Mouse (Mus musculus) embryo, embryonic 11 days (tissue): ENCODE measurements around the gene Mrpl23.

Experiments
- DNase-seq: peaks from one replicate; pipeline ENCODE4 v3.0.0-alpha.2; 2015

Gene Mrpl23

DNA sequence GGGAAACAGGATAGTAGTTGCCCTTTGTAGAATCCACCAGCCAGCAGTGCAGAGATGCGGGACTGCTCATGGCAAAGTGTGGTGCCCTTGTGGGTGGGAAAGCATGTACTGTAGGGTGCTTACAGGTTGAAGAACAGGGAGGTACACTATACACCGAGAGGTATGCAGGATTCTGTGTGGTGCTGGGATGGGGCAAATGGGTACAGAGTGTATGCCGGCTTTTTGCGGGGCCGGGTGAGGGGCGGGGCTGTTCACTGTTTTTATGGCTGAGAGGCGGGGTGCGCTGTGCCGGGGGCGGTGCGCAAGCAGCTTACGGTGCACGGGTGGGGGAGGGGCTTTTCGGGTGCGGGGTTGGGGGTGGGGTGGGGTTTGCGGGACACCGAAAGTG lies at the start of gene Mrpl23:
Gene Mrpl23 (plus strand): TSS at position 16 of the 388 bp plus-strand sequence.
- no peak for DNase-seq

GRCm38 (mm10) chr7:142483136-142483535 lies 49.4 kb upstream of the Mrpl23 start:
- peak; percentile 70 for DNase-seq

- no peak for DNase-seq
Measured at GRCm38 (mm10) chr7:142484780-142485179, 47.7 kb upstream of the Mrpl23 start.

GRCm38 (mm10) chr7:142486751-142487162 lies 45.7 kb upstream of the Mrpl23 start:
- no peak for DNase-seq

DNA sequence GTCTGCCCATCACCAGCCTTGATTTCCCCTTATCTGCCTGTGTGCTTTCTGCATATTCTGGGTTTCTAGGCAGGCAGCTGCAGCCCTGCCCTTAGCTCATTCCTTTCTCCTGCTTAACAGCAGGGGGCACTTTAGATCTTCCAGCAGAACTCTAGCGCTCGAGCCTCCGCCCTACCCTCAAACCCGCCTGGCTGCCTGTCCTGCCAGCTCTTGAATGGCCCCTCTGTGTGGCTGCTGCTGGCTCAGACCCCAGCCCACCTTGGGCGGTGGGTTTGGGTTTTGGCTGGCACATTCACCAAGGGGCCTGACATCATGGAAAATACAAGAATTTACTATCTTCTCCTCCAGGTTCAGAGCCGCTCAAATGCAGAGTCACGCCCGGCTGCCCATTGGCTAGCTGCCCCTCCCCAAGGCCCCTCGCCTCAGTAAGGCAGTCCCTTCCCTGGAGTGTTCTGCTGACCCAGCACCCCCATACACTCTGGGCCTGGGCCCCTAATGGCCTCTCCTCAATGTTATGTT lies 45.1 kb upstream of the Mrpl23 start:
- peak; percentile 91 for DNase-seq

DNA sequence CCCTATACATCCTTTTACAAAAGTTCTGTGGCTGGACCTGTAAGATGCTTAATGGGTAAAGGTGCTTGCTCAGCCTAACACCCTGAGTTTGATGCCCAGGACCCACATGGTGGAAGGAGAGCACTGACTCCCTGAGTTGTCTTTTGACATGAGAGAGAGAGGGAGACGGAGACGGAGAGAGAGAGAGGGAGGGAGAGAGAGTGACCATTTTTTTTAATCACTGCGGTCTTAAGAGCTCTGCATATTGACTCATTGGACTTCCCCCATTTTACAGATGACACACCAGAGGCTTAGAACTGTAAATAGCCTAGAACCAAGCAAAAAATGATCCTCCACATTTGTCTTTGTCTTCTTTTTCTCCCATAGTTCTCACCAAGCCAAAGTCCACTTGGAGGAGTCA lies 44.4 kb upstream of the Mrpl23 start:
- no peak for DNase-seq

DNA sequence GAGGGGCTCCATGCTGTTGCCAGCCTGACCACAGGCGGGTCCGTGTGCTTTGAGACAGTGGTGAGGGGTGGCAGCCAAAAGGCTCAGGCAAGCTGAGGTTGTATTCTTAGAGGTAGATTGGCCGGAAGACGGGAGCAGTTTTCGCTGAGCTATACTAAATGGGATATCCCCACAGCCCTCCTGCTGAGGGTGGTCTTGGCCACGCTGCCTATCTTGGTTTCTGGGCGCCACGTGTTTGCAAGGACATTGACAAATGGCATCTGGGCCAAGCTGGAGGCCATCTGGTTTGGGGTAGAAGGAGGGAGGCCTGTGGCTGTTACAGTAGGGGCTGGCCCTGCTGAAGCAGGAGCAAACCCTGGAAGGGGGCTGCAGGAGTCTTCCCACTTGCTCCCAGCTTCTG lies 39.0 kb upstream of the Mrpl23 start:
- peak; percentile 67 for DNase-seq

DNA sequence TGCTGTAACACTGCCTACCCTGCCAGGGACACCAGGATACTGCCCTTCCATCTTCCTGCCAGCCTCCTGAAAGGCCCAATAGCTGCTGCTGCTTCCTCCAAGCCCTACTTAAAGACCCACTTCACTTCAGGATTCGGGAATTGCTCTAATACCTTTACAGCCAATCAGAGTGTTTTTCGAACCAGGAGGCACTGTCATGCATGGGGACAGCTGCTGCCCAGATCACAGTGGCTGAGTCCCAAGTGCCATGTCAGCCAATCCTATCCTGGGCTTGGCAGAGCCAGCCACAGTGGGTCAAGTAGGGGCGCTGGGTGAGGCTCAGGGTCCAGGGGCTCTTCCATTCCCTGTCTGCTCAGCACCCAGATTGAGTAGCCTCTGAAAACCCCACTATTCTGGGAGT lies 36.3 kb upstream of the Mrpl23 start:
- DNase-seq, result no peak

- no peak for DNase-seq
Measured at GRCm38 (mm10) chr7:142496800-142497199, 35.7 kb upstream of the Mrpl23 start.

DNA sequence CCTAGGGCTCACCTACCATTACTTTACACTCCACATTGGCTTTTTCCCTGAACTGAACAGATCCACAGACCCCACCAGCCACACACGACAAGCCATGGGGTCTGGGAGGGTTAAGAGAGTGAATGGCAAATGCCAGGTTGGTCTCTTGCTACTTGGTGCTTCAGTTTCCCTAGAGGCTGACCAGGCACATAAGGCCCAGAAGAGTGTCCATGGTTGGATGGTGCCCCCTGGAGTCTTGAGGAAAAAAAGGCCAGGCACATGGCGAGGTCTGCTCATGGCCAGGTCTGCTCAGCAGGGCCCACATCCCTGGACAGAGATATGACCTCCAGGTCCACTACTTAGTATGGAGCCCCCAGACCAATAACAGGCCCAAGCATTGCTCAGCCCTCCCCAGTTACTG lies 34.7 kb upstream of the Mrpl23 start:
- DNase-seq, result no peak

DNA sequence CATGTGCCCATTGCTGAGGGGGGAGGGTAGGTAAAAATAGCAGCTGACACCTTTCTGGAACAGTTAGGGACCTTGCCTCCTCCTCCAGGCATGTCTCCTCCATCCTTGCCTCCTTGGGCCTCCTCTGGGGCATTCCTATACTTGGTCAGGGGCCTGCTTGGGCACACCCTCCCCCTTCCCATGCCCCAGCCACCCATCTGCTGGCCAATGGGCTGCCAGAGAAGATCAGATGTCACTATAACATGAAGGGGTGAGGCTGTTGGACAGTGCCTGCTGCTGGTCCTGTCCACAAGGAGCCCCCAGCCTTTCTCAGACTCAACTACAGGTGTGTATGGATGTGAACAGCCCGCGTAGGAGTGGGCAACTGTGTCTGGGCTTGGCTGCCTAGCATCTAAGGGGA lies 33.9 kb upstream of the Mrpl23 start, which contains the start of gene Tnnt3:
Gene Tnnt3 (plus strand): TSS at position 262 of the 400 bp plus-strand sequence.
- no peak for DNase-seq

- no peak for DNase-seq
Measured at GRCm38 (mm10) chr7:142499010-142499721, 33.3 kb upstream of the Mrpl23 start.

- DNase-seq, result no peak
Measured at GRCm38 (mm10) chr7:142500032-142500431, 32.5 kb upstream of the Mrpl23 start.

DNA sequence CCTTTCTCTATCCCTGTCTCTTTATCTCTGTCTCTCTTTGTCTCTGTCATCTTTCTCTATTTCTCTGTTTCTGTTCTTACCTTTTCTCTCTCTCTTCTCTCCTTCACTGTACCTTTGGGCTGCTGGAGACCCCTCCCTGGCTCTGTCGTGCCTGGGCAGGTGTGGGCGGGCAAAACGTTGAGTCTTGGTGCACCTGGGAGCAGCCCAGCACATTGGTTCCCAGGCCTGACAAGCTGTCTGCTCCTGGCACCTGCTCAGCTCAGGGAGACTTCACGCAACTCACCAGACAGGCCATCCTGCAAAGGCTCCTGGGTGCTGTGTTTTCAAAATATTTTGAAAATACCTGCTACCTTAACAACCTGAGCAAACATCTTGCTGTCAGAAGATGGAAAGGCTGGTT lies 29.3 kb upstream of the Mrpl23 start:
- no peak for DNase-seq

GRCm38 (mm10) chr7:142505942-142506341 lies 26.5 kb upstream of the Mrpl23 start:
- DNase-seq, result peak; percentile 74

GRCm38 (mm10) chr7:142506501-142506900 lies 26.0 kb upstream of the Mrpl23 start:
- DNase-seq, result peak; percentile 26

DNA sequence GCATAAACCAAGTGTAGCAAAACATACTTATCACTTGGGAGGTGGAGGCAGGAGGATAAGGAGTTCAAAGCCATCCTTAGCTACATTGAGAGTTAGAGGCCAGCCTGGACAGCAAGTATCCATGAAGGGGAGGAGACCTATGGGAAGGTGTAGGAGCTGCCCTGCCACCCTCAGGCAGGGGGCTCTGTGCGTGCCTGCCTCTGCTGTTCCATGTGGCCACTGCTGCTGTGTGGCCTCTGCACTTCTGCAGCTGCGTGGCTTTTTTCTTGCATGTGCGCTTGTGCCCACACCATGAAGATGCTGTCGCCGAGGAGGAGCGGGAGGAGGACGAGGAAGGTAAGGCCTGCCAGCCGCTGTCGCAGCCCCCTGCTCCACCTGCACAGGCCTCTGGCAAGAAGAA lies 25.0 kb upstream of the Mrpl23 start:
- no peak for DNase-seq

GRCm38 (mm10) chr7:142509518-142509917 lies 23.0 kb upstream of the Mrpl23 start:
- peak; percentile 66 for DNase-seq

DNA sequence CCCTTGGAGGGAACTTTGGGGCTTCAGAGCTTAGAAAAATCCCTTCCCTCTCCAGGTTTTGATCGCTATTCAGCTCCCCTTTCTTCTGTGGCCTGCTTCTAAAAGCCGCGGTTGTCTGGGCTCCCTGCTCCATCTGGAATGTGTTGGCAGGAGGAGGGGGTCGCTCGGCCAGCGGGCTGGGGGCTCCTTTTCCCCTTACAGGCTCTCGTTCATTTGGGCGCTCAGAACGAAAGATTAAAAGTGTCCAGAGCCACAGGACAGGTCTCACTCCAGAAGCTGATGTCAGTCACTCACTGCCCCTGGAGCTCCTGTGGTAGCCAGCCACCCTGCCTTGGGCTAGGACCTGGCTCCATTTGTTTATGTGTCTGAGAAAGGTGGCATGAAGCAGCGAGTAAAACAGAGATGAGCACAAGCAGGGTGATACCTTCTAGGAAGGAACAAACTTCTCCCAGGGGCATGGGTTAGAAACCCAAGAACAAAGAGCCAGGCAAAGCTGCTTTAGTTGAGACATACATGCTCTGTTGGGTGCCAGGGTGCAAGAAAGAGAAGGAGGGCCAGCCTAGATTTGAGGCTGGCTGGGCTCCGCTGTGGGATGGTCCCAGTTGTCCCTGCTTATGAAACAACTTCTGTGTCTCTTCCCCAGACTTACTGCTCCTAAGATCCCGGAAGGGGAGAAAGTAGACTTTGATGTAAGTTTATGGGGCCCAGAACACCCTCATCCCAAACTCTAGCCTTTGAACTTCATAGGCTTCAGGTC lies 22.3 kb upstream of the Mrpl23 start:
- peak; percentile 81 for DNase-seq

GRCm38 (mm10) chr7:142514048-142514447 lies 18.4 kb upstream of the Mrpl23 start:
- DNase-seq, result no peak

DNA sequence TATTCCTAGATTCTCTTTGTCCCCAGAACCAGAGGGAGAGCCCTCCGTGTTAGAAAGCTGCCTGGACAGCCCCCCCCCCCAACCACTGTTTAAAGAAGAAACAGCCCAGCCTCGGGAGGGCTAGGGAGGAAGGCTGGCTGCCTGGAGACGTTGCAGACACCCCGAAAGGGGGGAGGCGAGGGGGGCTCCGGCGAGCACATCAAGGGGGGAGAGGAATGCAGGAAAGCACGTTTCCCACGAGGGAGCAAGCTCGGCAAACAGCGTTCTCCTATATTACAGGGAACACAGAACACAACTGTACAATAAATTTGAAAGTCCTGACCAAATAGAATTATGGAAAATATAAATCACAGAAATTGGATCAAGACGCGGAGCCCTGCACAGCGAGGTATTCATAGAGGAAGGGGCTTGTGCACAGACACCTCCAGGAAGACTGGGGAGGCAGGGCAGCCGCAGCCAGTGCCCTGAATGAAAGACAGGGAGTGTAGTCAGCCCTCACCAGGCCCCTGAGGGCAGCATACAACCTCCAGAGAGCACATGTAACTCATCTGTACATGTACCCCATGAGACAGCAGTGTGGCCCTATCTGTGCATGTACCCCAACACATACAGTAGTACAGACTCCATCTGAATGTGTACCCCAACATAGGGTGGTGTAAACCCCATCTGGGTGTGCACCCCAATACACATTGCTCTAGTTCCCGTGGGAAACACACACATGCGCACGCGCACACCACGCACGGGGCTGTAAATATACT lies 16.1 kb upstream of the Mrpl23 start:
- DNase-seq, result peak; percentile 74

GRCm38 (mm10) chr7:142517531-142517930 lies 15.0 kb upstream of the Mrpl23 start:
- DNase-seq, result no peak

DNA sequence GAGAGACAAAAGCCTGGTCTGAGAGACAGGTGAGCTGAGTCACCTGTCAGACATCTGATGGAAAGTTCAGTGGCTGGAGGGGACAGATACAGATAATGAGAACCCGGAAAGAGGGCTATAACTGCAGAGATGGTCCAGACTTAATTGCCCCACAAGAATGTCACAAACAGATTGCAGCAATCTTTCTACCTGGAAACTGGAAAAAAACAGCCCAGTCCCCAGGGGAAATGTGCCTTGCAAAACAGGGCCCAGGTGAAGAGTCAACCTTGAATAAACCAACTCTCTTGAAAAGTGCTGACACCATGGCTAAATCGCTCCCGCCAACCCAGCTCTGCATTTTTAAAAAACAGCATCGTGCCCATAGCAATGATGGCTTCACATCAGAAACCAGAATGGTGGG lies 12.2 kb upstream of the Mrpl23 start:
- DNase-seq, result no peak
